Mouse (Mus musculus): ENCODE results near the gene Tspan6. TPM values are rescaled to one million over a fixed set of nuclear protein-coding genes. Genes with fewer than 3 reads are reported as not detected.

Gene Tspan6
- polyA plus RNA-seq, 1 experiment from 2014 or later, result 156 TPM

DNA sequence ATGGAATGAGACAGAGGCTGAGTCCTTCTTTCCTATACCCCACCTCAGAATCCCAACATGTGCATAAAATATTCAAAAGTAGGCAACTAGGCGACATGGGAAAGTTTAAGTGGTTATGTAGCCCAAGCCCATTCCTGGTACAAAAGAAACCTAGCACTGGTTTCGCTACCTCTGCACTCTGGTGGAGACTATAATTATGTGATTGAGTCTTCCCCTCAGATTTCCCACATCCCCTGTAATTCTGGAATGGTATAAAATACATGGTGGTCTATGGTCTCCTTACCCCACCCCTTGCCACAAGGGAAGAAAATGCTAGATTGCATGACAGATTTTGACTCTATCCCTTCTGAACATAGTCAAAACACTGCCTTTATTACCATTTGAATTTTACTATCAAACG, 14.8 kb upstream of the Tspan6 start:
- Histone ChIP-seq H3K9ac (ENCODE audit: low read depth, low read length) (no peak overlapping the region), H3K4me2 (no peak overlapping the region), H3K36me3 (ENCODE audit: control insufficient read depth, insufficient read depth, low read length) (no peaks in the 10 kb centered on the region), H3K27me3 (ENCODE audit: control insufficient read depth, insufficient read depth, low read length) (no peaks in the 10 kb centered on the region), H3K27ac (ENCODE audit: low read depth, low read length) (no peak overlapping the region), H3K4me1 (ENCODE audit: control insufficient read depth, insufficient read depth, low read length) (0 out of 2 replicates have a peak, but pooled peaks cover 6% of the 10 kb centered on the region), H3K9me3 (replicated peaks; ENCODE audit: control insufficient read depth, low read length) (no peaks in the 10 kb centered on the region), H3K4me3 (ENCODE audit: low read depth, low read length) (no peak overlapping the region)
- 71% methylated on average over 3 of the region's 3 CpGs for WGBS (ENCODE audit: insufficient replicate concordance)
- ATAC-seq (replicated peaks; ENCODE audit: insufficient number of reproducible peaks, low FRiP score, low TSS enrichment), result no peak

DNA sequence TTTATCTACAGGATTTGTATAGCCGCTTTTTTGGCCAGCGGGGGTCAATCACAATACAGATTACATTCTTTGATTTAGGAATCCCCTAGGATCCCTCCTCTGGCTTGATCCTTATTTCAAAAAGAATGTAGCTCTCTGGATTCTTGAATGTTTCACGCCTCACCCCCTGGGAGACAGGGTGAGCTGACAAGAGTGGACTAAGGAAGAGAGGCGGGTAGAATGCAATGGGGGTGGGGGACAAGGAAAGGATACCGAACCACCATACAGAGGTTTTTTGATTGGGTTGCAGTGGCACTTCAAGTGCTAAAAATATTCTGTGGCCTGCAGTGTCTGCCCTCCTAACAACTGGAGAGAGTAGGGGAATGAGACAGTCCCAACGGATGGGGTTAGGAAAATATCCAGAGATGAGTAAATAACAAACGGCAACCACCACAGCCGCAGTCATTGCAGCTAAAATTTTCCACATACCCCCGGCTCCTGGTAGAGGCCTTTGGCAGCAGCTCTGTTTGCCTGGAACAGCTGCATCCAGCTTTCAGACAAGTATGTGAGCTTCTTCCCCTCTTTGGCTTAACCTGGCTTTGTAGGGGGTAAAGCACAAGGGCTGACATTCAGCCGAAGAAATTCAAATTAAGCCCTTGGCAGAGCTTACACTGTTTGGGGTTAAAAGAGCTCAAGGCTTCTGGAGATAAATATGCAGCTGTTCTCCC, 13.3 kb upstream of the Tspan6 start:
- H3K36me3 ChIP-seq (ENCODE audit: control insufficient read depth, insufficient read depth, low read length), result no peaks in the 10 kb centered on the region
- no peak for ATAC-seq (replicated peaks; ENCODE audit: insufficient number of reproducible peaks, low FRiP score, low TSS enrichment)
- H3K4me2 ChIP-seq, result peak overlapping the region; percentile 19; the same call in 1 of the 2 replicates
- peak overlapping the region; percentile 22; the same call in 1 of the 2 replicates for H3K27ac ChIP-seq (ENCODE audit: low read depth, low read length)
- no peak overlapping the region for H3K9ac ChIP-seq (ENCODE audit: low read depth, low read length)
- H3K4me1 ChIP-seq (ENCODE audit: control insufficient read depth, insufficient read depth, low read length), result 0 out of 2 replicates have a peak, but pooled peaks cover 6% of the 10 kb centered on the region
- no peaks in the 10 kb centered on the region for H3K9me3 ChIP-seq (replicated peaks; ENCODE audit: control insufficient read depth, low read length)
- H3K4me3 ChIP-seq (ENCODE audit: low read depth, low read length), result no peak overlapping the region
- 26% methylated on average over 10 of the region's 10 CpGs for WGBS (ENCODE audit: insufficient replicate concordance)
- H3K27me3 ChIP-seq (ENCODE audit: control insufficient read depth, insufficient read depth, low read length), result no peaks in the 10 kb centered on the region

DNA sequence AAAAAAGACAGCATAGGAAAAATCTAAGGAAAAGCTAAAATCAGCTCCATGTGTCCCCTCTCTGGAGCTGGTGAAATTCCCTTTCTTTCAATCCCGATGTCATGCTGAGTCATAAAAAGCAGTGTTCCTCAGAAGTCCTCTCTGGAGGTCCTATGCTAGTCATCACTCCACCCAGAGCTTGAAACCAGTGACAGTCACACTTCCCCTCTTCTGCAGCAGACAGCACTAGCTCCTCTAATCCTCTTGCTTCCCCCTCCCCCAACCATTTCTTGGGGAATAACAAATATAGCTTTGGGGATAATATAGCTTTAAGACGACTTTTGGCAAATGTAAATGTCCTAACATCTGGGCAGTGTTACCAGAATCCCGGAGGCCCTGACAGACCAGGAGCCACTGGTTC, 10.0 kb upstream of the Tspan6 start, which contains the start of gene Srpx2:
Gene Srpx2 (plus strand): TSS at position 166 of the 400 bp plus-strand sequence.
- no peaks in the 10 kb centered on the region for H3K9me3 ChIP-seq (replicated peaks; ENCODE audit: control insufficient read depth, low read length)
- no peak within 1 kb of the TSS for H3K27ac ChIP-seq (ENCODE audit: low read depth, low read length)
- no peaks in the 10 kb centered on the region for H3K27me3 ChIP-seq (ENCODE audit: control insufficient read depth, insufficient read depth, low read length)
- WGBS (ENCODE audit: insufficient replicate concordance), result 23% methylated on average over 3 of the region's 3 CpGs
- H3K4me2 ChIP-seq, result no peak within 1 kb of the TSS
- no peak within 1 kb of the TSS for H3K4me3 ChIP-seq (ENCODE audit: low read depth, low read length)
- ATAC-seq (replicated peaks; ENCODE audit: insufficient number of reproducible peaks, low FRiP score, low TSS enrichment), result no peak
- no peak within 1 kb of the TSS for H3K9ac ChIP-seq (ENCODE audit: low read depth, low read length)
- H3K4me1 ChIP-seq (ENCODE audit: control insufficient read depth, insufficient read depth, low read length), result 0 out of 2 replicates have a peak, but pooled peaks cover 6% of the 10 kb centered on the region
- H3K36me3 ChIP-seq (ENCODE audit: control insufficient read depth, insufficient read depth, low read length), result no peaks in the 10 kb centered on the region

DNA sequence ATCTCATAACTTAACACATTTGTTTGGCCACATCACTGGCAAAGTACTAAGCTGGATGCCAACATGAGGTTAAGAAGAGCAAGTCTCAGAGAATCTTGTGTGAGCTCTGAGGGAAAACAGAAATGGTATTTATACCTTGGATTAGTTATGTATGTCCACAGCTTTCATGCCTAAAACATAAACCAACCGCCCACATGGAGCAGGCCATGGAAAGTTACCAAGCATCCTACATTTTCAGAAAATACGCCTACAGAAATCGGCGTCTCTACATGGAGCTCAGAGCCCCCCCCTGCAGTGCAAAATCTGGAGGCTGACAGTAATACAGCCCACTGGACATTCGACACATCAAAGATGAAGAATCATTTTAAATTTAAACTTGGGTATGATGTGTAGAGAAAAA, 10.1 kb downstream of the Tspan6 start:
- ATAC-seq (replicated peaks; ENCODE audit: insufficient number of reproducible peaks, low FRiP score, low TSS enrichment), result no peak
- Histone ChIP-seq H3K27ac (ENCODE audit: low read depth, low read length) (no peak overlapping the region), H3K9ac (ENCODE audit: low read depth, low read length) (no peak overlapping the region), H3K4me1 (ENCODE audit: control insufficient read depth, insufficient read depth, low read length) (no peaks in the 10 kb centered on the region), H3K9me3 (replicated peaks; ENCODE audit: control insufficient read depth, low read length) (no peaks in the 10 kb centered on the region), H3K36me3 (ENCODE audit: control insufficient read depth, insufficient read depth, low read length) (no peaks in the 10 kb centered on the region), H3K27me3 (ENCODE audit: control insufficient read depth, insufficient read depth, low read length) (no peaks in the 10 kb centered on the region), H3K4me2 (no peak overlapping the region), H3K4me3 (ENCODE audit: low read depth, low read length) (no peak overlapping the region)
- 91% methylated on average over 5 of the region's 5 CpGs for WGBS (ENCODE audit: insufficient replicate concordance)

DNA sequence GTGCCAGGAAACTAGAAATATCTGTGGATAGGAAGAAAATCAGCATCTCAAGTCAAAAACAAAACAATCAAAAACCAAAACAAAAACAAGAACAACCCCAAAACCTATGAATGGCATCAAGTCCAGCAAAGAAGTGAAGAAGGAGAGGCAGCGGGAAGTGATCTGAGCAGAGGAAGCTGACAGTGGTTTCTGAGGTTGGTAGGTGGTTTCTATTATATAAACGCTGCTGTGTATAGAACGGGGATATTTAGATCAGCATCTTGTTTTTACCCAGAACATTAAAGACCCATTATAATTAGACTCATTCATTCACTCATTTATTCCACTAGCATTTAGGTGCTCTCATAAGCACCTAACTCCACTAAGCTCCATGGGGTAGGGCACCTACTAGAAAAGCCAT, 10.9 kb downstream of the Tspan6 start:
- H3K27ac ChIP-seq (ENCODE audit: low read depth, low read length), result no peak overlapping the region
- H3K9ac ChIP-seq (ENCODE audit: low read depth, low read length), result no peak overlapping the region
- no peaks in the 10 kb centered on the region for H3K36me3 ChIP-seq (ENCODE audit: control insufficient read depth, insufficient read depth, low read length)
- H3K4me1 ChIP-seq (ENCODE audit: control insufficient read depth, insufficient read depth, low read length), result no peaks in the 10 kb centered on the region
- ATAC-seq (replicated peaks; ENCODE audit: insufficient number of reproducible peaks, low FRiP score, low TSS enrichment), result no peak
- WGBS (ENCODE audit: insufficient replicate concordance), result 89% methylated on average over 3 of the region's 3 CpGs
- H3K9me3 ChIP-seq (replicated peaks; ENCODE audit: control insufficient read depth, low read length), result no peaks in the 10 kb centered on the region
- no peak overlapping the region for H3K4me2 ChIP-seq
- H3K4me3 ChIP-seq (ENCODE audit: low read depth, low read length), result no peak overlapping the region
- no peaks in the 10 kb centered on the region for H3K27me3 ChIP-seq (ENCODE audit: control insufficient read depth, insufficient read depth, low read length)

DNA sequence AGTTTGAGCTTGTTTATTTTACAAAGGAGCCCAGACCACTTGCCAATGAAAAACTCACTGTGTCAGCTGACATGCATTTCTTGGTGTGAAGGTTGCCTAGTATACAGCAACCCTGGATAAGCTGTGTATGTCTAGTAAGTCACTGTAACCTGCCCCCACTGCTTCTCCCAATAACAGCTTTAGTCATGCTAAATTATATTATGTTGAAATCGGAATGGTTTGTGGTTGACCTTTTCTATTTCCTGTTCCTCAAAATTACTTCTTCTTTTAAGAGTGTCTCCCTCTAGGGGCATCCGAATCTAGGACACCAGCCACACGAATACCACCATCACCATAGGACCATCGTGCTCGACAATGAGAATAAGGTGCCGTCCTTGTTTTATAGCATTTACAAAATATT, 28.5 kb downstream of the Tspan6 start:
- no peak for ATAC-seq (replicated peaks; ENCODE audit: insufficient number of reproducible peaks, low FRiP score, low TSS enrichment)
- Histone ChIP-seq H3K27me3 (ENCODE audit: control insufficient read depth, insufficient read depth, low read length) (no peaks in the 10 kb centered on the region), H3K9me3 (replicated peaks; ENCODE audit: control insufficient read depth, low read length) (no peaks in the 10 kb centered on the region), H3K4me2 (no peak overlapping the region), H3K4me3 (ENCODE audit: low read depth, low read length) (no peak overlapping the region), H3K9ac (ENCODE audit: low read depth, low read length) (no peak overlapping the region), H3K36me3 (ENCODE audit: control insufficient read depth, insufficient read depth, low read length) (no peaks in the 10 kb centered on the region), H3K27ac (ENCODE audit: low read depth, low read length) (no peak overlapping the region), H3K4me1 (ENCODE audit: control insufficient read depth, insufficient read depth, low read length) (no peaks in the 10 kb centered on the region)
- 82% methylated on average over 6 of the region's 6 CpGs for WGBS (ENCODE audit: insufficient replicate concordance)

DNA sequence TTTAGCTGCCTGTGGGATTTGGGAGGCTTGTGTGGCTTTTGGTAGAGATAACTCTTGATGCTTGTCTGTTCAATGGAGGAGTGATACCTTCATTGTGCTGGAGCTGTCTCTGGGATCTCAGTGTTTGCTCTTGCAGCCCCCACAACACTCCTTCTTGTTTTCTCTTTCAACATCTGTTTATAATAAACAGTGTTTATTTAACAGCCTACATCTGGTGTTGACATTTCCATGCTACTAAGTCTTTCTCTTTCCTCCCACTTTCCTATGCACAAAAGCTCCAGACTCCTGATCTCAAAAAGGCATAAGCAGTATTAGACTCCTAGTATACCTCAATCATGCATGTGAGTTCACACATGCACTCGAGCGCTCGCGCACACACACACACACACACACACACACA, 44.6 kb downstream of the Tspan6 start:
- ATAC-seq (replicated peaks; ENCODE audit: insufficient number of reproducible peaks, low FRiP score, low TSS enrichment), result no peak
- no peak overlapping the region for H3K4me2 ChIP-seq
- H3K9ac ChIP-seq (ENCODE audit: low read depth, low read length), result no peak overlapping the region
- H3K4me3 ChIP-seq (ENCODE audit: low read depth, low read length), result no peak overlapping the region
- H3K9me3 ChIP-seq (replicated peaks; ENCODE audit: control insufficient read depth, low read length), result no peaks in the 10 kb centered on the region
- H3K36me3 ChIP-seq (ENCODE audit: control insufficient read depth, insufficient read depth, low read length), result no peaks in the 10 kb centered on the region
- no peaks in the 10 kb centered on the region for H3K4me1 ChIP-seq (ENCODE audit: control insufficient read depth, insufficient read depth, low read length)
- no peak overlapping the region for H3K27ac ChIP-seq (ENCODE audit: low read depth, low read length)
- 80% methylated on average over 4 of the region's 4 CpGs for WGBS (ENCODE audit: insufficient replicate concordance)
- no peaks in the 10 kb centered on the region for H3K27me3 ChIP-seq (ENCODE audit: control insufficient read depth, insufficient read depth, low read length)

DNA sequence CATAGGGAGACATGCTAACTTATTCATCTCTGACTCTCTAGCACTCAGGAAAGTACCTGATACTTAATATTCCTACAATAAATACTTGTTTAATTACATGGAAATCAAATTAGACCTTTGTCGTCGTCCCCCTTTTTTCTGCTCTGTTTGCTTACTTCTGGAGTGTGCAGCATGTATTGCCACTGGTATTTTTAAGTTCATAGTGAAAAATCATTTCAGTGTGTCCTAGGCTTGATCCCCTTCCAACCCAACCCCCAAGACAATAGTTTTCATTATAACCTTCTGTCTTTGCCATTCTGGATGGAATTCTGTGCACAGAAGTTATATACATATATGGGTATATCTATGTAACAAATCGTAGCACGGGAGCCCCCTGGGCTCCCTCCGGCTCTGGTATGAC, 47.5 kb downstream of the Tspan6 start, which contains the start of gene Tnmd:
Gene Tnmd (plus strand): TSS at position 301 of the 400 bp plus-strand sequence.
- WGBS (ENCODE audit: insufficient replicate concordance), result 79% methylated on average over 5 of the region's 5 CpGs
- no peaks in the 10 kb centered on the region for H3K27me3 ChIP-seq (ENCODE audit: control insufficient read depth, insufficient read depth, low read length)
- no peaks in the 10 kb centered on the region for H3K9me3 ChIP-seq (replicated peaks; ENCODE audit: control insufficient read depth, low read length)
- H3K9ac ChIP-seq (ENCODE audit: low read depth, low read length), result no peak within 1 kb of the TSS
- H3K4me2 ChIP-seq, result no peak within 1 kb of the TSS
- no peak within 1 kb of the TSS for H3K4me3 ChIP-seq (ENCODE audit: low read depth, low read length)
- H3K36me3 ChIP-seq (ENCODE audit: control insufficient read depth, insufficient read depth, low read length), result no peaks in the 10 kb centered on the region
- H3K4me1 ChIP-seq (ENCODE audit: control insufficient read depth, insufficient read depth, low read length), result no peaks in the 10 kb centered on the region
- ATAC-seq (replicated peaks; ENCODE audit: insufficient number of reproducible peaks, low FRiP score, low TSS enrichment), result no peak
- H3K27ac ChIP-seq (ENCODE audit: low read depth, low read length), result no peak within 1 kb of the TSS
